Mouse (Mus musculus): Measurements from ENCODE around the gene Agfg1.

- no peak; the same call in 1 of the 2 replicates for TF ChIP-seq CTCF (IDR thresholded peaks at IDR 0.05; ENCODE audit: low read depth)
- peak; percentile 98 for TF ChIP-seq EP300 (IDR thresholded peaks at IDR 0.05; ENCODE audit: low read depth)
Observed at GRCm38 (mm10) chr1:82815941-82816716, 23.2 kb upstream of the Agfg1 start.
